Comparison of ENCODE assay signal across 8 mouse cellular contexts in genomic region chr2:121587523-121588308, GRCm38 (mm10).
DNase-seq lines count a peak whose midpoint lies in the region; ATAC-seq lines count a peak whose summit lies in the region.

No protein-coding gene starts in this region.

- no peaks in the 10 kb centered on the region for H3K9me3 ChIP-seq in kidney, embryonic 15.5 days (replicated peaks)
- no peaks in the 10 kb centered on the region for H3K9me3 ChIP-seq in hindbrain, embryonic 11.5 days (ENCODE audit: control insufficient read depth, low read length)

- no peak overlapping the region for H3K27ac ChIP-seq in kidney, embryonic 15.5 days
- H3K27ac ChIP-seq in hindbrain, embryonic 11.5 days (ENCODE audit: low read depth, low read length): peak overlapping the region; percentile 53; the same call in 1 of the 2 replicates

- 25% methylated on average over 12 of the region's 12 CpGs for WGBS in kidney, embryonic 15.5 days
- WGBS in hindbrain, embryonic 11.5 days: 38% methylated on average over 12 of the region's 12 CpGs

- no peak overlapping the region for H3K4me3 ChIP-seq in kidney, embryonic 15.5 days (replicated peaks)
- no peak overlapping the region for H3K4me3 ChIP-seq in hindbrain, embryonic 11.5 days (ENCODE audit: low read depth, low read length)

- peak; percentile 47 for ATAC-seq in kidney, embryonic 15.5 days (replicated peaks; ENCODE audit: low FRiP score)
- ATAC-seq in hindbrain, embryonic 11.5 days (ENCODE audit: low FRiP score): no peak
- peak; percentile 60 for ATAC-seq in megakaryocyte-erythroid progenitor cell, adult 5-6 weeks (replicated peaks; ENCODE audit: low FRiP score, low TSS enrichment, poor library complexity, severe bottlenecking)

- H3K36me3 ChIP-seq in kidney, embryonic 15.5 days: no peaks in the 10 kb centered on the region
- H3K36me3 ChIP-seq in hindbrain, embryonic 11.5 days (ENCODE audit: control insufficient read depth, insufficient read depth, low read length): no peaks in the 10 kb centered on the region

- no peak overlapping the region for H3K9ac ChIP-seq in kidney, embryonic 15.5 days
- peak overlapping the region; percentile 40 for H3K9ac ChIP-seq in hindbrain, embryonic 11.5 days (ENCODE audit: low read depth, low read length)

- H3K4me1 ChIP-seq in kidney, embryonic 15.5 days: peaks cover 12% of the 10 kb centered on the region
- peaks cover 7% of the 10 kb centered on the region for H3K4me1 ChIP-seq in hindbrain, embryonic 11.5 days (replicated peaks; ENCODE audit: control insufficient read depth, insufficient read depth, low read length)

- H3K4me2 ChIP-seq in kidney, embryonic 15.5 days: peak overlapping the region; percentile 30
- H3K4me2 ChIP-seq in hindbrain, embryonic 11.5 days (replicated peaks; ENCODE audit: low read depth, low read length): no peak overlapping the region; the same call in 1 of the 2 replicates

- no peak for DNase-seq in kidney, adult 18-20 months
- peak; percentile 85 for DNase-seq in cerebellum, adult 9-11 months
- peak; percentile 27 for DNase-seq in hindbrain, embryonic 11.5 days (ENCODE audit: low spot score)
- no peak for DNase-seq in gastrocnemius, postnatal 10 days
- DNase-seq in spleen, postnatal 36 days (ENCODE audit: low spot score in 2 of 2): no peak
- DNase-seq in frontal cortex, adult 2 months (ENCODE audit: extremely low spot score in 1 of 2, low spot score in 1 of 2): no peak

- H3K27me3 ChIP-seq in kidney, embryonic 15.5 days: no peaks in the 10 kb centered on the region
- no peaks in the 10 kb centered on the region for H3K27me3 ChIP-seq in hindbrain, embryonic 11.5 days (ENCODE audit: control insufficient read depth, insufficient read depth, low read length)

Comparison
In these comparisons a context has a peak if more than half of its experiments do, and no peak if none do; other contexts are left out.
1. DNase-seq: peak in cerebellum, adult 9-11 months (single experiment) and hindbrain, embryonic 11.5 days (single experiment); none in kidney, adult 18-20 months (single experiment), gastrocnemius, postnatal 10 days (single experiment), spleen, postnatal 36 days (0 of 2) and frontal cortex, adult 2 months (0 of 2).